Mouse (Mus musculus) spleen, adult 2 months (tissue): Measurements from ENCODE around the gene H2al1m. TPM values are rescaled to one million over a fixed set of nuclear protein-coding genes. Genes with fewer than 3 reads are reported as not detected.

Source experiments
- polyA plus RNA-seq: library from polyadenylated mRNA; depleted of rRNA; stranded (reverse); fragments of >200 nt; gene quantifications from 2 replicates; pipeline ENCODE4 v1.2.3, GENCODE M21; 2012; rRNA removed

Gene H2al1m
- polyA plus RNA-seq, 1 experiment: 0.37 TPM

Other genes starting within 250 kb of the H2al1m start
- gene Fthl17f, start 220.7 kb upstream of the H2al1m start, polyA plus RNA-seq: not detected in 2 replicates
- gene 4930402K13Rik, start 179.2 kb upstream of the H2al1m start, polyA plus RNA-seq: not detected in 2 replicates
- gene Lancl3, start 83.9 kb upstream of the H2al1m start, polyA plus RNA-seq: 0.15 and 0.34 TPM in 2 replicates
- gene Gm14862, start 26.9 kb upstream of the H2al1m start, polyA plus RNA-seq: 0.09 TPM in 1 of 2 replicates, not detected in the other
- gene Xk, start 11.0 kb upstream of the H2al1m start, polyA plus RNA-seq: 2.2 and 3.6 TPM in 2 replicates
- not detected in 2 replicates for gene H2al1k, start 66.9 kb downstream of the H2al1m start, polyA plus RNA-seq
- 10.2 and 11.8 TPM in 2 replicates for gene Cybb, start 204.0 kb downstream of the H2al1m start, polyA plus RNA-seq